8 mouse cellular contexts compared by ENCODE assay signal in the genomic region with DNA sequence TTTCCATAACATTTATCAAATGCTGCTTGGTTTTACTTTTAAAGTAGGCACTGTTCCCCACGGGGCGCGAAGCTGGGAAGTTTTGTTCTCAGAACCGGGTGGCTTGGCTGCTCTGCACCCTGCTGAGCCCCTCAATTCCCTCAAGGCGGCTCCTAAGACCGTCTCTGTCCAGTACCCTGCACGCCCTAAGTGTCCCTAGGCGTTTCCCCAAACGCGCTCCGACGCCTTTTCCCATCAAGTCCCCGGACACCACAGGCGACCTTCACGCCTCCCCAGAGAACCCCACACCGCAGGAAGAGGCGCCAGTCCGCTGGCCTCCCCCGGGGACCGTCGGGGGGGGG. TPM values are rescaled to one million over a fixed set of nuclear protein-coding genes. Genes with fewer than 3 reads are reported as not detected.
A peak's percentile ranks its signal among the peaks of the same experiment; 100 is the strongest.
DNase-seq lines count a peak whose midpoint lies in the region; ATAC-seq lines count a peak whose summit lies in the region.

No protein-coding gene starts in this region.

- no peaks in the 10 kb centered on the region for H3K36me3 ChIP-seq in heart, embryonic 15.5 days
- no peaks in the 10 kb centered on the region for H3K36me3 ChIP-seq in forebrain, embryonic 12.5 days (replicated peaks)
- no peaks in the 10 kb centered on the region for H3K36me3 ChIP-seq in liver, embryonic 12.5 days

- H3K4me2 ChIP-seq in heart, embryonic 15.5 days, result peak overlapping the region; percentile 99
- peak overlapping the region; percentile 99 for H3K4me2 ChIP-seq in forebrain, embryonic 12.5 days
- H3K4me2 ChIP-seq in liver, embryonic 12.5 days, result peak overlapping the region; percentile 68

- peak overlapping the region; percentile 50 for H3K9ac ChIP-seq in heart, embryonic 15.5 days
- H3K9ac ChIP-seq in forebrain, embryonic 12.5 days, result peak overlapping the region; percentile 65
- H3K9ac ChIP-seq in liver, embryonic 12.5 days, result no peak overlapping the region

- peaks cover 17% of the 10 kb centered on the region for H3K4me1 ChIP-seq in heart, embryonic 15.5 days (replicated peaks)
- H3K4me1 ChIP-seq in forebrain, embryonic 12.5 days, result peaks cover 13% of the 10 kb centered on the region
- peaks cover 11% of the 10 kb centered on the region for H3K4me1 ChIP-seq in liver, embryonic 12.5 days

- intact Hi-C loops in heart, postnatal 14 days (cut with DNase I), result no loop called here

- peaks cover 55% of the 10 kb centered on the region for H3K27me3 ChIP-seq in heart, embryonic 15.5 days
- peaks cover 37% of the 10 kb centered on the region for H3K27me3 ChIP-seq in forebrain, embryonic 12.5 days
- peaks cover 70% of the 10 kb centered on the region for H3K27me3 ChIP-seq in liver, embryonic 12.5 days (replicated peaks)

- peak overlapping the region; percentile 69 for H3K4me3 ChIP-seq in heart, embryonic 15.5 days
- H3K4me3 ChIP-seq in forebrain, embryonic 12.5 days (replicated peaks), result peak overlapping the region; percentile 69
- peak overlapping the region; percentile 51 for H3K4me3 ChIP-seq in liver, embryonic 12.5 days

- DNase-seq in heart, postnatal 14 days, result no peak
- peak; percentile 63 for DNase-seq in R1 (ENCODE audit: low read depth, low spot score)
- no peak for DNase-seq in thymus, postnatal 36 days
- no peak for DNase-seq in right cerebral cortex, postnatal 4 days
- no peak for DNase-seq in gastrocnemius, postnatal 4 days (ENCODE audit: low spot score in 2 of 2)

- ATAC-seq in heart, embryonic 15.5 days (replicated peaks; ENCODE audit: insufficient number of reproducible peaks, insufficient read depth, low FRiP score, low read depth), result no peak; the same call in 1 of the 2 replicates
- peak; percentile 55 for ATAC-seq in forebrain, embryonic 12.5 days (ENCODE audit: low FRiP score)
- no peak for ATAC-seq in liver, embryonic 12.5 days

- H3K27ac ChIP-seq in heart, embryonic 15.5 days, result no peak overlapping the region
- H3K27ac ChIP-seq in forebrain, embryonic 12.5 days, result no peak overlapping the region
- no peak overlapping the region for H3K27ac ChIP-seq in liver, embryonic 12.5 days

- H3K9me3 ChIP-seq in heart, embryonic 15.5 days (replicated peaks), result no peaks in the 10 kb centered on the region
- no peaks in the 10 kb centered on the region for H3K9me3 ChIP-seq in forebrain, embryonic 12.5 days
- H3K9me3 ChIP-seq in liver, embryonic 12.5 days (replicated peaks), result no peaks in the 10 kb centered on the region

- WGBS in heart, embryonic 15.5 days, result 1% methylated on average over 20 of the region's 21 CpGs
- under 1% methylated on average over 17 of the region's 21 CpGs for WGBS in forebrain, embryonic 12.5 days
- 2% methylated on average over 20 of the region's 21 CpGs for WGBS in liver, embryonic 12.5 days (ENCODE audit: insufficient replicate concordance)

RNA-seq across cellular contexts. Expression of gene Coch, which starts 0.3 kb away (rescaled TPM):
- 1.4 and 1.6 TPM in 2 replicates for polyA plus RNA-seq in heart, embryonic 15.5 days (2015; fragmentation: Nextera tagmentation; extraction: Ambion mirVana)
- under 1 TPM; 0.15 to 0.17 TPM for total RNA-seq in heart, postnatal 14 days (2021)
- polyA plus RNA-seq in forebrain, embryonic 12.5 days (2016; fragmentation: Nextera tagmentation; extraction: Ambion mirVana), result 5.3 and 6.6 TPM in 2 replicates
- 0.24 and 0.32 TPM in 2 replicates for polyA plus RNA-seq in liver, embryonic 12.5 days (2016; fragmentation: Nextera tagmentation; extraction: Ambion mirVana)
- under 1 TPM; 0.62 to 0.74 TPM for total RNA-seq in gastrocnemius, postnatal 4 days (2021)
